Mouse (Mus musculus) monocyte, adult 5-6 weeks (primary cell): ENCODE results near the gene Stk11ip. TPM values are rescaled to one million over a fixed set of nuclear protein-coding genes. Genes with fewer than 3 reads are reported as not detected.

ENCODE experiments used
- total RNA-seq: library from RNA; stranded (forward); fragments of 200-1000, 200-491, 200-594 nt; gene quantifications from 3 replicates; pipeline ENCODE4 v1.2.3, GENCODE M21; 2017

The Stk11ip gene
- total RNA-seq, 1 experiment from 2014 or later = 19.2 TPM

Other genes starting within 250 kb of the Stk11ip start
- gene Resp18, start 243.1 kb upstream of the Stk11ip start, total RNA-seq = not detected in 3 replicates
- gene Dnpep, start 203.5 kb upstream of the Stk11ip start, total RNA-seq = 24.0 to 37.3 TPM (median 32.1 TPM) in 3 replicates
- gene Des, start 161.2 kb upstream of the Stk11ip start, total RNA-seq = not detected in 3 replicates
- 0.49 TPM in 1 of 3 replicates, not detected in the others for gene Speg, start 146.2 kb upstream of the Stk11ip start, total RNA-seq
- gene Gmppa, start 85.6 kb upstream of the Stk11ip start, total RNA-seq = 39.2 to 56.0 TPM (median 55.4 TPM) in 3 replicates
- not detected in 3 replicates for gene Asic4, start 71.1 kb upstream of the Stk11ip start, total RNA-seq
- 3.6 to 11.4 TPM (median 4.3 TPM) in 3 replicates for gene Chpf, start 42.2 kb upstream of the Stk11ip start, total RNA-seq
- gene Tmem198, start 42.0 kb upstream of the Stk11ip start, total RNA-seq = 0.21 to 3.7 TPM (median 0.86 TPM) in 3 replicates
- gene Obsl1, start 15.1 kb upstream of the Stk11ip start, total RNA-seq = not detected in 3 replicates
- gene Inha, start 14.5 kb upstream of the Stk11ip start, total RNA-seq = not detected in 3 replicates
- gene Slc4a3, start 24.7 kb downstream of the Stk11ip start, total RNA-seq = 0.21 TPM in 1 of 3 replicates, not detected in the others